Mouse (Mus musculus): ENCODE data around the gene Alg12.
"Not testable (repeated sequence)": the region's sequence is repeated elsewhere in the genome, so short reads cannot be mapped to it uniquely, and the experiment has no call there.

Alg12 gene

GRCm38 (mm10) chr15:88831482-88831881 is 12.4 kb upstream of the Alg12 start:
- DNase-seq (ENCODE audit: low read depth, low spot score), result no peak

GRCm38 (mm10) chr15:88830696-88831095 is 11.6 kb upstream of the Alg12 start:
- no peak for DNase-seq (ENCODE audit: low read depth, low spot score)

GRCm38 (mm10) chr15:88829791-88830440 is 10.8 kb upstream of the Alg12 start:
- no peak for DNase-seq (ENCODE audit: low read depth, low spot score)

GRCm38 (mm10) chr15:88828800-88829705 is 9.9 kb upstream of the Alg12 start:
- DNase-seq (ENCODE audit: low read depth, low spot score), result peak; percentile 88

- peak; percentile 61 for DNase-seq (ENCODE audit: low read depth, low spot score)
These were observed 9.1 kb upstream of the Alg12 start for GRCm38 (mm10) chr15:88827991-88828799.

GRCm38 (mm10) chr15:88827466-88827865 is 8.3 kb upstream of the Alg12 start:
- DNase-seq (ENCODE audit: low read depth, low spot score), result no peak

- no peak for DNase-seq (ENCODE audit: low read depth, low spot score)
These were observed 4.3 kb upstream of the Alg12 start for GRCm38 (mm10) chr15:88823376-88823775.

- no peak for DNase-seq (ENCODE audit: low read depth, low spot score)
These were observed 3.4 kb upstream of the Alg12 start for GRCm38 (mm10) chr15:88822513-88822912.

- DNase-seq (ENCODE audit: low read depth, low spot score), result no peak
These were observed 2.3 kb upstream of the Alg12 start for GRCm38 (mm10) chr15:88821403-88821802.

GRCm38 (mm10) chr15:88819906-88820303 is 787 bp upstream of the Alg12 start:
- DNase-seq (ENCODE audit: low read depth, low spot score), result no peak

- no peak for DNase-seq (ENCODE audit: low read depth, low spot score)
These were observed 3.9 kb downstream of the Alg12 start for GRCm38 (mm10) chr15:88815196-88815700.

- no peak for DNase-seq (ENCODE audit: low read depth, low spot score)
These were observed 4.6 kb downstream of the Alg12 start for GRCm38 (mm10) chr15:88814411-88815047.

- not testable (repeated sequence) for DNase-seq (ENCODE audit: low read depth, low spot score)
These were observed 5.2 kb downstream of the Alg12 start for GRCm38 (mm10) chr15:88813873-88814272.

- no peak for DNase-seq (ENCODE audit: low read depth, low spot score)
These were observed 5.9 kb downstream of the Alg12 start for GRCm38 (mm10) chr15:88813262-88813661.

- no peak for DNase-seq (ENCODE audit: low read depth, low spot score)
These were observed 8.7 kb downstream of the Alg12 start for GRCm38 (mm10) chr15:88810369-88810768.

- no peak for DNase-seq (ENCODE audit: low read depth, low spot score)
These were observed 11.0 kb downstream of the Alg12 start for GRCm38 (mm10) chr15:88808121-88808520.

GRCm38 (mm10) chr15:88802348-88802747 is 16.8 kb downstream of the Alg12 start:
- no peak for DNase-seq (ENCODE audit: low read depth, low spot score)

GRCm38 (mm10) chr15:88801903-88802302 is 17.2 kb downstream of the Alg12 start:
- no peak for DNase-seq (ENCODE audit: low read depth, low spot score)

- no peak for DNase-seq (ENCODE audit: low read depth, low spot score)
These were observed 18.2 kb downstream of the Alg12 start for GRCm38 (mm10) chr15:88800921-88801354.

GRCm38 (mm10) chr15:88799950-88800371 is 19.2 kb downstream of the Alg12 start:
- no peak for DNase-seq (ENCODE audit: low read depth, low spot score)

- DNase-seq (ENCODE audit: low read depth, low spot score), result not testable (repeated sequence)
These were observed 24.4 kb downstream of the Alg12 start for GRCm38 (mm10) chr15:88794729-88795128.

All from mesoderm, embryonic 11.5 days (tissue).